Mouse (Mus musculus): ENCODE data around the gene 6430628N08Rik.

The 6430628N08Rik gene

GRCm38 (mm10) chr4:115890553-115890952 is at the start of gene 6430628N08Rik:
Gene 6430628N08Rik, plus strand, starts transcription at chr4:115890665.
- DNase-seq: no peak

GRCm38 (mm10) chr4:115840842-115841241 is 49.6 kb upstream of the 6430628N08Rik start:
- no peak for DNase-seq

- DNase-seq: no peak
Observed at GRCm38 (mm10) chr4:115846656-115847055, 43.8 kb upstream of the 6430628N08Rik start.

GRCm38 (mm10) chr4:115847377-115847776 is 43.1 kb upstream of the 6430628N08Rik start:
- no peak for DNase-seq

GRCm38 (mm10) chr4:115848083-115848482 is 42.4 kb upstream of the 6430628N08Rik start:
- no peak for DNase-seq

- no peak for DNase-seq
Observed at GRCm38 (mm10) chr4:115848990-115849677, 41.3 kb upstream of the 6430628N08Rik start.

GRCm38 (mm10) chr4:115850111-115850510 is 40.4 kb upstream of the 6430628N08Rik start:
- DNase-seq: no peak

GRCm38 (mm10) chr4:115850631-115851030 is 39.8 kb upstream of the 6430628N08Rik start:
- DNase-seq: no peak

- no peak for DNase-seq
Observed at GRCm38 (mm10) chr4:115851569-115851968, 38.9 kb upstream of the 6430628N08Rik start.

- DNase-seq: no peak
Observed at GRCm38 (mm10) chr4:115855100-115855499, 35.4 kb upstream of the 6430628N08Rik start.

- DNase-seq: no peak
Observed at GRCm38 (mm10) chr4:115855609-115856008, 34.9 kb upstream of the 6430628N08Rik start.

- DNase-seq: no peak
Observed at GRCm38 (mm10) chr4:115856282-115856681, 34.2 kb upstream of the 6430628N08Rik start.

- DNase-seq: no peak
Observed at GRCm38 (mm10) chr4:115857293-115857883, 33.1 kb upstream of the 6430628N08Rik start.

- no peak for DNase-seq
Observed at GRCm38 (mm10) chr4:115863352-115863751, 27.1 kb upstream of the 6430628N08Rik start.

- DNase-seq: no peak
Observed at GRCm38 (mm10) chr4:115863880-115864279, 26.6 kb upstream of the 6430628N08Rik start.

- DNase-seq: no peak
Observed at GRCm38 (mm10) chr4:115869512-115870210, 20.8 kb upstream of the 6430628N08Rik start.

GRCm38 (mm10) chr4:115873231-115873630 is 17.2 kb upstream of the 6430628N08Rik start:
- DNase-seq: no peak

GRCm38 (mm10) chr4:115878216-115878678 is 12.2 kb upstream of the 6430628N08Rik start:
- DNase-seq: no peak

GRCm38 (mm10) chr4:115878828-115879227 is 11.6 kb upstream of the 6430628N08Rik start:
- DNase-seq: no peak

GRCm38 (mm10) chr4:115881183-115881582 is 9.3 kb upstream of the 6430628N08Rik start:
- no peak for DNase-seq

GRCm38 (mm10) chr4:115882195-115882594 is 8.3 kb upstream of the 6430628N08Rik start:
- no peak for DNase-seq

GRCm38 (mm10) chr4:115884022-115884421 is 6.4 kb upstream of the 6430628N08Rik start, which contains the start of gene Kncn:
Gene Kncn, plus strand, starts transcription at chr4:115884400.
- DNase-seq: no peak

GRCm38 (mm10) chr4:115885846-115886245 is 4.6 kb upstream of the 6430628N08Rik start:
- DNase-seq: no peak

- DNase-seq: no peak
Observed at GRCm38 (mm10) chr4:115886875-115887274, 3.6 kb upstream of the 6430628N08Rik start.
